Mouse (Mus musculus) spleen, adult 18-20 months (tissue): ENCODE results near the gene Mfrp.

Experiments
- DNase-seq, 2 experiments: peaks; one replicate each; pipeline ENCODE4 v3.0.0; 2022; ENCODE audit warnings: mixed read lengths in 2 of 2

Mfrp gene

GRCm38 (mm10) chr9:44131276-44131590 lies 29.7 kb downstream of the Mfrp start:
- DNase-seq, result no peak

- no peak for DNase-seq
Measured at GRCm38 (mm10) chr9:44132200-44132599, 30.7 kb downstream of the Mfrp start.

- no peak for DNase-seq
Measured at GRCm38 (mm10) chr9:44133287-44133686, 31.8 kb downstream of the Mfrp start.

GRCm38 (mm10) chr9:44134101-44134850 lies 32.7 kb downstream of the Mfrp start, which contains the start of gene Mcam:
TSS of gene Mcam (plus strand) at chr9:44134469.
- DNase-seq, result peak in 1 of 2 experiments; percentile 12

- DNase-seq, result peak in 1 of 2 experiments; percentile 31
Measured at GRCm38 (mm10) chr9:44134851-44135730, 33.6 kb downstream of the Mfrp start.

- no peak for DNase-seq
Measured at GRCm38 (mm10) chr9:44135731-44136411, 34.3 kb downstream of the Mfrp start.

GRCm38 (mm10) chr9:44137846-44138245 lies 36.3 kb downstream of the Mfrp start:
- no peak for DNase-seq

- DNase-seq, result no peak
Measured at GRCm38 (mm10) chr9:44141951-44142350, 40.4 kb downstream of the Mfrp start.

- DNase-seq, result no peak
Measured at GRCm38 (mm10) chr9:44143421-44143820, 41.9 kb downstream of the Mfrp start.

GRCm38 (mm10) chr9:44144023-44144717 lies 42.6 kb downstream of the Mfrp start:
- no peak for DNase-seq

GRCm38 (mm10) chr9:44144718-44145060 lies 43.2 kb downstream of the Mfrp start:
- DNase-seq, result no peak

GRCm38 (mm10) chr9:44147290-44147689 lies 45.8 kb downstream of the Mfrp start:
- no peak for DNase-seq
